Mouse (Mus musculus) erythroblast, embryonic 14.5 days (primary cell): ENCODE measurements around the gene Stpg3.

Experiments
- GATA1 ChIP-seq: IDR thresholded peaks from 2 replicates; pipeline ENCODE4 v1.6.1; 2012; ENCODE audit warnings: low read length, inconsistent platforms, mixed read lengths
- TAL1 ChIP-seq: IDR thresholded peaks from 3 replicates; pipeline ENCODE4 v1.6.1; 2012; ENCODE audit warnings: low read length, inconsistent platforms, mixed read lengths

DNA sequence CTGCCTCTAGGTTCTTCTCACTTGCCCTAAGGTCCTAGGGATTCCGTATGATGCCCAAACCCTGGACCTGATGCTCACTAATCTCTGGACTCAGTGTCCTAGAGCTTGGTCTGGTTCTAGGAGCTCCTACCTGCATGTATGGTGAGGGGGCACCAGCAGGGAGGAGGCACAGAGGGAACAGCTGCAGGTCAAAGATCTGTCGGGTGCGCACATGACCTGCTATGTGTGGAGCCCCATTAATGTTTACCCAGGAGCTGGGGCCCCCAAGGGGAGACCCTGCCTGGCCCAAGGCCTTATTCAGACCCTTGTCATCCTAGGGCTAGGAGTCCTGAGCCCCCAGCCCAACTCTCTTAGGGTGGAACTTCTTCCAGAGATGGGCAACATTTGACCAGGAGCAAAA lies 19.6 kb upstream of the Stpg3 start, which contains the start of gene Slc34a3:
- TF ChIP-seq GATA1 (no peak), TAL1 (no peak)
